Mouse (Mus musculus) brain, embryonic 14.5 days (tissue): ENCODE data around the gene C1qa. TPM values are rescaled to one million over a fixed set of nuclear protein-coding genes. Genes with fewer than 3 reads are reported as not detected.
A peak's percentile ranks its signal among the peaks of the same experiment; 100 is the strongest.

Experiments
- DNase-seq: peaks from one replicate; pipeline ENCODE4 v3.0.0-alpha.2; 2011; ENCODE audit warnings: low read depth
- CTCF ChIP-seq: fragments of 200-500 bp; IDR thresholded peaks from 2 replicates; pipeline ENCODE4 v1.5.1; 2012; ENCODE audit warnings: inconsistent platforms, mild to moderate bottlenecking, moderate library complexity, borderline replicate concordance; ENCODE audit not compliant: insufficient read depth, insufficient read length; ENCODE audit errors: extremely low read depth
- POLR2A ChIP-seq: fragments of 200-500 bp; IDR thresholded peaks from 2 replicates; pipeline ENCODE4 v1.6.1; 2012; ENCODE audit warnings: mild to moderate bottlenecking, inconsistent platforms, borderline replicate concordance; ENCODE audit not compliant: poor library complexity, insufficient read depth, insufficient read length, severe bottlenecking; ENCODE audit errors: extremely low read depth
- polyA plus RNA-seq: library from polyadenylated mRNA; depleted of rRNA; stranded (reverse); fragments of >200 nt; gene quantifications from 2 replicates; pipeline ENCODE4 v1.2.3, GENCODE M21; 2012; rRNA removed

Gene C1qa
- polyA plus RNA-seq, 1 experiment, result 14.9 TPM

- DNase-seq, result peak; percentile 80
- TF ChIP-seq CTCF, result no peak
- TF ChIP-seq POLR2A, result no peak
Measured at GRCm38 (mm10) chr4:136867690-136868345, 30.8 kb downstream of the C1qa start.

- TF ChIP-seq CTCF (no peak), POLR2A (no peak)
- DNase-seq, result no peak
Measured at GRCm38 (mm10) chr4:136865531-136865930, 33.1 kb downstream of the C1qa start.

- TF ChIP-seq CTCF, result no peak
- no peak for TF ChIP-seq POLR2A
- DNase-seq, result peak; percentile 88
Measured at GRCm38 (mm10) chr4:136864751-136865470, 33.7 kb downstream of the C1qa start.

- TF ChIP-seq CTCF, result no peak
- no peak for TF ChIP-seq POLR2A
- DNase-seq, result no peak
Measured at GRCm38 (mm10) chr4:136863517-136863916, 35.1 kb downstream of the C1qa start.

GRCm38 (mm10) chr4:136862411-136862810 is 36.2 kb downstream of the C1qa start:
- DNase-seq, result no peak
- TF ChIP-seq POLR2A (no peak), CTCF (no peak)

- peak; percentile 84 for DNase-seq
- TF ChIP-seq POLR2A, result no peak
- no peak for TF ChIP-seq CTCF
Measured at GRCm38 (mm10) chr4:136861806-136862205, 36.8 kb downstream of the C1qa start.

GRCm38 (mm10) chr4:136860022-136860421 is 38.6 kb downstream of the C1qa start:
- peak; percentile 40; the same call in 1 of the 2 replicates for TF ChIP-seq CTCF
- TF ChIP-seq POLR2A, result no peak
- DNase-seq, result no peak

- no peak for DNase-seq
Measured at GRCm38 (mm10) chr4:136855081-136855480, 43.5 kb downstream of the C1qa start.

GRCm38 (mm10) chr4:136852989-136853388 is 45.6 kb downstream of the C1qa start:
- TF ChIP-seq POLR2A (no peak), CTCF (no peak)
- DNase-seq, result no peak

More at GRCm38 (mm10) chr4:136855081-136855480, 43.5 kb downstream of the C1qa start:
- peak; percentile 52 for TF ChIP-seq CTCF
- TF ChIP-seq POLR2A, result no peak

- DNase-seq, result no peak
- TF ChIP-seq POLR2A (no peak), CTCF (no peak)
Measured at GRCm38 (mm10) chr4:136852119-136852518, 46.5 kb downstream of the C1qa start.

GRCm38 (mm10) chr4:136848565-136848964 is 50.0 kb downstream of the C1qa start:
- no peak for TF ChIP-seq CTCF
- no peak for TF ChIP-seq POLR2A
- no peak for DNase-seq

- peak; percentile 61 for DNase-seq
- TF ChIP-seq CTCF (no peak), POLR2A (no peak)
Measured at GRCm38 (mm10) chr4:136847166-136847565, 51.4 kb downstream of the C1qa start.

Other genes starting within 250 kb of the C1qa start
- gene Ephb2, start 62.8 kb downstream of the C1qa start, polyA plus RNA-seq, result 110 and 141 TPM in 2 replicates
- gene C1qb, start 12.6 kb downstream of the C1qa start, polyA plus RNA-seq, result 27.5 and 30.5 TPM in 2 replicates
- gene C1qc, start 5.7 kb downstream of the C1qa start, polyA plus RNA-seq, result 18.3 and 19.5 TPM in 2 replicates
- 28.5 and 33.9 TPM in 2 replicates for gene Epha8, start 58.0 kb upstream of the C1qa start, polyA plus RNA-seq
- gene Zbtb40, start 150.0 kb upstream of the C1qa start, polyA plus RNA-seq, result 8.5 and 12.5 TPM in 2 replicates